In genomic region chr19:6123330-6123729, GRCm38 (mm10) we compare ENCODE assay signal across 14 mouse cellular contexts. TPM values are rescaled to one million over a fixed set of nuclear protein-coding genes. Genes with fewer than 3 reads are reported as not detected.
DNase-seq lines count a peak whose midpoint lies in the region; ATAC-seq and TF ChIP-seq lines count a peak whose summit lies in the region.
"Had no signal": no experiment of that assay in that cellular context is flagged by ENCODE, and none has a peak within 500 bp of the region (broad histone marks: within the 10 kb centered on the region; RNA-seq: fewer than 3 reads in every experiment).

No protein-coding gene starts in this region.

- H3K9ac ChIP-seq in intestine, postnatal 0 days (ENCODE audit: low read depth, low read length), result no peak overlapping the region
- H3K9ac ChIP-seq in intestine, embryonic 16.5 days (ENCODE audit: low read depth, low read length), result no peak overlapping the region
- H3K9ac ChIP-seq in hindbrain, embryonic 16.5 days (ENCODE audit: low read depth, low read length), result no peak overlapping the region
- H3K9ac ChIP-seq: heart, embryonic 15.5 days; liver, embryonic 13.5 days; neural tube, embryonic 12.5 days had no signal

- no peaks in the 10 kb centered on the region for H3K9me3 ChIP-seq in intestine, postnatal 0 days (ENCODE audit: control insufficient read depth)
- H3K9me3 ChIP-seq in intestine, embryonic 16.5 days (ENCODE audit: control insufficient read depth, low read length), result no peaks in the 10 kb centered on the region
- H3K9me3 ChIP-seq in hindbrain, embryonic 16.5 days (ENCODE audit: control insufficient read depth, low read length), result no peaks in the 10 kb centered on the region
- H3K9me3 ChIP-seq: heart, embryonic 15.5 days; liver, embryonic 13.5 days; neural tube, embryonic 12.5 days had no signal

- H3K4me3 ChIP-seq in intestine, postnatal 0 days (ENCODE audit: low read depth, low read length), result no peak overlapping the region
- H3K4me3 ChIP-seq in intestine, embryonic 16.5 days (ENCODE audit: low read length), result no peak overlapping the region
- no peak overlapping the region for H3K4me3 ChIP-seq in hindbrain, embryonic 16.5 days (ENCODE audit: low read length)
- no peak overlapping the region for H3K4me3 ChIP-seq in cerebellum, adult 2 months (replicated peaks; ENCODE audit: insufficient read depth, low read depth, low read length)
- H3K4me3 ChIP-seq: heart, embryonic 15.5 days; liver, embryonic 13.5 days; neural tube, embryonic 12.5 days had no signal

- H3K36me3 ChIP-seq in intestine, postnatal 0 days (ENCODE audit: control insufficient read depth, insufficient read depth), result no peaks in the 10 kb centered on the region
- H3K36me3 ChIP-seq in intestine, embryonic 16.5 days (ENCODE audit: control insufficient read depth, insufficient read depth, low read length), result no peaks in the 10 kb centered on the region
- 0 out of 2 replicates have a peak, but pooled peaks cover 6% of the 10 kb centered on the region for H3K36me3 ChIP-seq in hindbrain, embryonic 16.5 days (ENCODE audit: control insufficient read depth, insufficient read depth, low read length)

- peak overlapping the region; percentile 29 for H3K27ac ChIP-seq in intestine, postnatal 0 days (ENCODE audit: low read depth, low read length)
- H3K27ac ChIP-seq in intestine, embryonic 16.5 days (ENCODE audit: low read length), result no peak overlapping the region
- H3K27ac ChIP-seq in hindbrain, embryonic 16.5 days (ENCODE audit: low read depth, low read length), result 0 out of 2 replicates have a peak overlapping the region, but pooled peaks have one; percentile 16
- H3K27ac ChIP-seq in cerebellum, adult 2 months (ENCODE audit: insufficient read depth, low read length), result no peak overlapping the region
- H3K27ac ChIP-seq: heart, embryonic 15.5 days; neural tube, embryonic 12.5 days had no signal

- 49% methylated on average over 8 of the region's 8 CpGs for WGBS in intestine, postnatal 0 days
- WGBS in intestine, embryonic 16.5 days, result 52% methylated on average over 8 of the region's 8 CpGs
- 57% methylated on average over 8 of the region's 8 CpGs for WGBS in hindbrain, embryonic 16.5 days
- WGBS in cerebellum, adult 2 months, result 30% methylated on average over 8 of the region's 8 CpGs

- peak; percentile 59 for ATAC-seq in intestine, postnatal 0 days
- no peak for ATAC-seq in intestine, embryonic 16.5 days
- no peak for ATAC-seq in hindbrain, embryonic 16.5 days

- TF ChIP-seq CTCF in intestine, postnatal 0 days (IDR thresholded peaks at IDR 0.05; ENCODE audit: low read depth), result no peak
- no peak for TF ChIP-seq CTCF in cerebellum, adult 2 months (IDR thresholded peaks at IDR 0.05; ENCODE audit: borderline replicate concordance, insufficient read depth, low read depth, low read length)

- H3K27me3 ChIP-seq in intestine, postnatal 0 days (replicated peaks; ENCODE audit: control insufficient read depth, insufficient read depth, low read length), result no peaks in the 10 kb centered on the region
- H3K27me3 ChIP-seq in intestine, embryonic 16.5 days (replicated peaks; ENCODE audit: control insufficient read depth, insufficient read depth, low read length), result no peaks in the 10 kb centered on the region
- no peaks in the 10 kb centered on the region for H3K27me3 ChIP-seq in hindbrain, embryonic 16.5 days (replicated peaks; ENCODE audit: control insufficient read depth, insufficient read depth, low read length)
- no peaks in the 10 kb centered on the region for H3K27me3 ChIP-seq in cerebellum, adult 2 months (ENCODE audit: control insufficient read depth, insufficient read depth, low read length)
- H3K27me3 ChIP-seq: heart, embryonic 15.5 days; liver, embryonic 13.5 days; neural tube, embryonic 12.5 days had no signal

- no peak overlapping the region for H3K4me2 ChIP-seq in intestine, postnatal 0 days (replicated peaks; ENCODE audit: low read depth)
- H3K4me2 ChIP-seq in intestine, embryonic 16.5 days (ENCODE audit: low read depth, low read length), result no peak overlapping the region
- H3K4me2 ChIP-seq in hindbrain, embryonic 16.5 days (ENCODE audit: low read length), result no peak overlapping the region
- H3K4me2 ChIP-seq: heart, embryonic 15.5 days; liver, embryonic 13.5 days; neural tube, embryonic 12.5 days had no signal

- TF ChIP-seq POLR2A in cerebellum, adult 2 months (IDR thresholded peaks at IDR 0.05; ENCODE audit: borderline replicate concordance, insufficient read depth, low read length), result no peak

- DNase-seq in MN1 (ENCODE audit: low spot score), result peak; percentile 91
- peak; percentile 58 for DNase-seq in embryo, embryonic 11 days
- no peak for DNase-seq in urinary bladder, postnatal 36 days (ENCODE audit: low spot score in 2 of 2)
- DNase-seq in gastrocnemius, adult 18-20 months (ENCODE audit: low spot score), result no peak
- DNase-seq in cerebellum, adult 2 months, result no peak
- DNase-seq: adrenal gland, postnatal 14 days; gastrocnemius, postnatal 25 days; kidney, adult 18-20 months; liver, embryonic 13.5 days had no signal

- no peaks in the 10 kb centered on the region for H3K4me1 ChIP-seq in intestine, postnatal 0 days (replicated peaks; ENCODE audit: control insufficient read depth, insufficient read depth, low read length)
- peaks cover 16% of the 10 kb centered on the region for H3K4me1 ChIP-seq in intestine, embryonic 16.5 days (ENCODE audit: control insufficient read depth, insufficient read depth, low read length)
- H3K4me1 ChIP-seq in hindbrain, embryonic 16.5 days (ENCODE audit: control insufficient read depth, insufficient read depth, low read depth, low read length), result peaks cover 4% of the 10 kb centered on the region
- no peaks in the 10 kb centered on the region; the same call in 1 of the 2 replicates for H3K4me1 ChIP-seq in cerebellum, adult 2 months (ENCODE audit: control insufficient read depth, insufficient read depth, low read length)

RNA-seq across cellular contexts. Expression of gene Snx15, which starts 4.8 kb away (rescaled TPM):
- 23.0 and 23.3 TPM in 2 replicates for polyA plus RNA-seq in intestine, postnatal 0 days (2015; fragmentation: Nextera tagmentation; extraction: Ambion mirVana)
- polyA plus RNA-seq in intestine, embryonic 16.5 days (2015; fragmentation: Nextera tagmentation; extraction: Ambion mirVana), result 36.8 and 37.0 TPM in 2 replicates
- polyA plus RNA-seq in hindbrain, embryonic 16.5 days (2015; fragmentation: Nextera tagmentation; extraction: Ambion mirVana), result 64.3 and 66.9 TPM in 2 replicates
- 10 to 100 TPM in 1 of 2 experiments, 1 to 10 TPM in 1; 9.7 to 10.9 TPM for total RNA-seq in gastrocnemius, adult 18-20 months (2021)
- polyA plus RNA-seq in cerebellum, adult 2 months (2012; rRNA removed), result 66.7 and 67.9 TPM in 2 replicates

RNA-seq across cellular contexts. Expression of gene Sac3d1, which starts 4.9 kb away (rescaled TPM):
- polyA plus RNA-seq in intestine, postnatal 0 days (2015; fragmentation: Nextera tagmentation; extraction: Ambion mirVana), result 17.0 and 19.1 TPM in 2 replicates
- polyA plus RNA-seq in intestine, embryonic 16.5 days (2015; fragmentation: Nextera tagmentation; extraction: Ambion mirVana), result 33.4 and 35.7 TPM in 2 replicates
- 48.5 and 53.9 TPM in 2 replicates for polyA plus RNA-seq in hindbrain, embryonic 16.5 days (2015; fragmentation: Nextera tagmentation; extraction: Ambion mirVana)
- total RNA-seq in gastrocnemius, adult 18-20 months (2021), result 1 to 10 TPM; 8.6 to 9.7 TPM
- 33.8 and 35.9 TPM in 2 replicates for polyA plus RNA-seq in cerebellum, adult 2 months (2012; rRNA removed)

RNA-seq across cellular contexts. Expression of gene Batf2, which starts 17.5 kb away (rescaled TPM):
- polyA plus RNA-seq in intestine, postnatal 0 days (2015; fragmentation: Nextera tagmentation; extraction: Ambion mirVana), result 0.61 and 1.3 TPM in 2 replicates
- 1.1 and 1.8 TPM in 2 replicates for polyA plus RNA-seq in intestine, embryonic 16.5 days (2015; fragmentation: Nextera tagmentation; extraction: Ambion mirVana)
- polyA plus RNA-seq in hindbrain, embryonic 16.5 days (2015; fragmentation: Nextera tagmentation; extraction: Ambion mirVana), result not detected in 2 replicates
- under 1 TPM; 0.37 to 0.43 TPM for total RNA-seq in gastrocnemius, adult 18-20 months (2021)
- polyA plus RNA-seq in cerebellum, adult 2 months (2012; rRNA removed), result 0.29 and 0.54 TPM in 2 replicates
- polyA plus RNA-seq: heart, embryonic 15.5 days; neural tube, embryonic 12.5 days had no signal

RNA-seq across cellular contexts. Expression of gene Naaladl1, which starts 17.7 kb away (rescaled TPM):
- 273 and 333 TPM in 2 replicates for polyA plus RNA-seq in intestine, postnatal 0 days (2015; fragmentation: Nextera tagmentation; extraction: Ambion mirVana)
- 71.9 and 102 TPM in 2 replicates for polyA plus RNA-seq in intestine, embryonic 16.5 days (2015; fragmentation: Nextera tagmentation; extraction: Ambion mirVana)
- polyA plus RNA-seq in hindbrain, embryonic 16.5 days (2015; fragmentation: Nextera tagmentation; extraction: Ambion mirVana), result 0.41 and 0.43 TPM in 2 replicates
- not detected for total RNA-seq in gastrocnemius, adult 18-20 months (2021)
- polyA plus RNA-seq in cerebellum, adult 2 months (2012; rRNA removed), result 0.05 and 0.24 TPM in 2 replicates
- total RNA-seq: gastrocnemius, postnatal 25 days had no signal

RNA-seq across cellular contexts. Expression of gene Arl2, which starts 18.0 kb away (rescaled TPM):
- 70.6 and 71.5 TPM in 2 replicates for polyA plus RNA-seq in intestine, postnatal 0 days (2015; fragmentation: Nextera tagmentation; extraction: Ambion mirVana)
- 102 and 103 TPM in 2 replicates for polyA plus RNA-seq in intestine, embryonic 16.5 days (2015; fragmentation: Nextera tagmentation; extraction: Ambion mirVana)
- polyA plus RNA-seq in hindbrain, embryonic 16.5 days (2015; fragmentation: Nextera tagmentation; extraction: Ambion mirVana), result 154 and 162 TPM in 2 replicates
- 10 to 100 TPM; 73.7 to 73.9 TPM for total RNA-seq in gastrocnemius, adult 18-20 months (2021)
- polyA plus RNA-seq in cerebellum, adult 2 months (2012; rRNA removed), result 174 and 188 TPM in 2 replicates

Comparison
In these comparisons a context has a peak if more than half of its experiments do, and no peak if none do; other contexts are left out.
1. H3K27ac ChIP-seq: peak in intestine, postnatal 0 days (single experiment) and hindbrain, embryonic 16.5 days (single experiment); none in intestine, embryonic 16.5 days (single experiment) and cerebellum, adult 2 months (single experiment).
2. DNase-seq: peak in MN1 (single experiment) and embryo, embryonic 11 days (single experiment); none in urinary bladder, postnatal 36 days (0 of 2), gastrocnemius, adult 18-20 months (single experiment) and cerebellum, adult 2 months (0 of 2).